Mouse (Mus musculus) spleen, adult 2 months (tissue): ENCODE measurements around the gene Jtb.

Source experiments
- CTCF ChIP-seq: fragments of 200-500 bp; IDR thresholded peaks from 2 replicates; pipeline ENCODE4 v1.5.1; 2011; ENCODE audit warnings: mild to moderate bottlenecking, inconsistent platforms; ENCODE audit not compliant: insufficient read depth, insufficient read length, insufficient replicate concordance; ENCODE audit errors: extremely low read depth
- POLR2A ChIP-seq: fragments of 200-500 bp; IDR thresholded peaks from 2 replicates; pipeline ENCODE4 v1.6.1; 2011; ENCODE audit warnings: low read depth, low read length, inconsistent platforms

DNA sequence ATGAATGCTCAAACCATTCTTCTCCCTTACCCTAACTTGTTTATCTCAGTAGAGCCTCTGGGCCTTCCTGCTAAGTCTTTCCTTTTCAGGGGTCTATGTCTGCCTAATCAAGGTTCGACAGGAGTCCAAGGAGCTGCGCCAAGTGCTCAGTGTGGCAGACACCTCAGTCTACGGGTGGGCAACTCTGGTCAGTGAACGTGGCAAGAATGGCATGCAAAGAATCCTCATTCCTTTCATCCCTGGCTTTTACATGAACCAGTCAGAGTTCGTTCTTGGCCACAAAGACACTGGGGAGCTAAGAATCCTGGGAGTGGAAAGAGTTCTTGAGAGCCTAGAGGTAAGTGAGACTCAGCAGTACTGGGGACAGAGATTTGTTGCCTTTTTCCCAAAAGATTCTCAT is 27.8 kb upstream of the Jtb start:
- TF ChIP-seq POLR2A (no peak), CTCF (no peak)
